Mouse (Mus musculus): ENCODE results near the gene Uchl1. TPM values are rescaled to one million over a fixed set of nuclear protein-coding genes. Genes with fewer than 3 reads are reported as not detected.

The Uchl1 gene
- total RNA-seq (2022) = 100 to 1,000 TPM in 2 of 4 experiments, 10 to 100 TPM in 2; 74.1 to 210 (median 151) TPM

DNA sequence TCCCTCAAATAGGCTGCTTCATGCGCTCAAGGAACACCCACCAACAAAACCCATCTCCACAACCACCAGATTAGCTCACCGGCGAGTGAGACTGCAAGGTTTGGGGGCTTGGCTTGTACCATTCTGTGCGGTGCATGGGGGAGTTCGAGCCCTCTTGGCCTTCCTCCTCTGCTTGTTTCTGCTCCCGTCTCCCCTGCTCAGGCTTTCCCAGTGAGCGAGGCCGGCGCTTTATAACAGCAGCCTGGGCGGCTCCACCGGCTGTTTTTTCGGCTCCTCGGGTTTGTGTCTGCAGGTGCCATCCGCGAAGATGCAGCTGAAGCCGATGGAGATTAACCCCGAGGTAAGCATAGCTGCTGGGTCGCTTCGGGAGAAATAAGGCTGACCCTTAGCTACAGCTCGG, at the start of gene Uchl1:
Uchl1 (plus strand) TSS at position 109 of the 400 bp plus-strand sequence.
- peak; percentile 52 for DNase-seq

DNA sequence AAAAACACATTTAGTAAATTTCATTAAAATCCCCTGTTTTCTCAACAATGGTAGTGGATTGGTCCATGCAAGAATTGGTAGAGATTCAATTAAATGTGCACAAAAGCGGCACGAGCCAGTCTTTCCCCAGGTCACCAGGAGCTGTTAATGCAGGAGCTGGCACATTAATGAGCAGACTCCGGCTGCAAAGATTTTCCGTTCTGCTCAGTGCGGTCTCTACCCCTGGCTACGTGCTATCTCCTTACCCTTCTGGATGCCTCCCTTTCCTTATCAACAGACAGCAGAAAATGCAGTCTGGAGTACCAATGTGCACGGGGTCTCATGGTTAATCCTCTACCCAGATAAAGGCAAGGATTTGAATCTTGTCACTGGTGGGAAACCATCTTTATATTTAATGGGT, 48.1 kb upstream of the Uchl1 start:
- no peak for DNase-seq

DNA sequence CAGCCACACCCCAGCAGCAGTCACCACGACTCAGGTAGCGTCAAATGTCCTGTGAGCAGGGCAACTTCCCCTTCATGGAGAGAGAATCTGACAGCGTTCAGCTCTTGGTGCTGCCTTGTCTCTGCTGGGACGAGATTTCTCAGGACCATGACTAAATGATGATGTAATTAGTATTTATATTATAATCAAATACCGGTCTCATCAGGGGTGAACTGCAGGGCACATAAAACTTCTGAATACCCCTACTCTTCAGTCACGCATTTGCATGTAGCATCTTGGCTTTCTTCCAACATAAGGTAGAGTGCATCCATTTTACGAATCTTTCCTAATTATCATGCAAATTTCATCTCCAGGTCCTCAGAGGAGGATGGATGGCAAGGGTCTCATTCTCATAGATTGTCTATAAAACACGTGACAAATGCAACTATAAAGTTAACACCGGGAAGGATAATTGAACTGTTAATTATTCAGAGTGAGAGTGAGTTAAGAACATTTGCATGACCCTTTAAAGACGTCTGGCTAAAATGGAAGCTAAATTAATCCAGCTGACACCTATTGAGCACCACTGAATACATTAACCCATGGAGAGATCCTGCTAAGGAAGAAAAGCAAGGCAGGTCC, 40.3 kb upstream of the Uchl1 start:
- no peak for DNase-seq

DNA sequence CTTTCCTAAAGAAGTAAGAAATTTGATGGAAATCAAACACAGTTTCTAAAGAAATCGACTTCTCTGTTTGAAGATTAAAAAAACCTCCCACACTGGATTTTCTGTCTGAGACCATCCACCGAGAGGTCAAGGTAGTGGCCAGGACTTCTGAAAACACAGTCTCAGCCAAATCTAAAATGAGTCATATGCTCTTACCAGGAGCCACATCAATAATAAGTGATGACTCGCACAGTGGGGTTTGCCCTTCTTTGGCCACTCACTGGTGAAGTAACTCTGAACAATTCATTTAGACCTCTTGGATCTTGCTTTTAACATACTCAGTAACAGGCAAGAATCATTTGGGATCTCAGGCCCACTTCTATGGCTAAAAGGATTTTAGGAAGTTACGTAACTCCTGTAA, 33.7 kb upstream of the Uchl1 start:
- peak; percentile 47 for DNase-seq

DNA sequence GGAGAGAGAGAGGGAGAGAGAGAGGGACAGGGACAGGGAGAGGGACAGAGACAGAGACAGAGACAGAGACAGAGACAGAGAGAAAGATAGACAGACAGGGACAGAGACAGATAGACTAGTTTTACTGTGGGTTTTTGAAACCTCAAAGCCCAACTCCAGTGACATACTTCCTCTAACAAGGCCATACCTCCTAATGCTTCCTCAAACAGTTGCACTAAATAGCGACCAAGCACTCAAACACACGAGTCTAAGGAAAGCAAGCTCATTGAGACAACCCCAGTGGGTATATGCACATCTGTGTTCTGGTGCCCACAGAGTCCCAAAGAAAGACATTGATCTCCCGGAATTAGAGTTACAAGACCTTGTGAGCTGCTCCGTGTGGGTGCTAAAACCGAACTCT, 32.6 kb upstream of the Uchl1 start:
- DNase-seq = no peak

DNA sequence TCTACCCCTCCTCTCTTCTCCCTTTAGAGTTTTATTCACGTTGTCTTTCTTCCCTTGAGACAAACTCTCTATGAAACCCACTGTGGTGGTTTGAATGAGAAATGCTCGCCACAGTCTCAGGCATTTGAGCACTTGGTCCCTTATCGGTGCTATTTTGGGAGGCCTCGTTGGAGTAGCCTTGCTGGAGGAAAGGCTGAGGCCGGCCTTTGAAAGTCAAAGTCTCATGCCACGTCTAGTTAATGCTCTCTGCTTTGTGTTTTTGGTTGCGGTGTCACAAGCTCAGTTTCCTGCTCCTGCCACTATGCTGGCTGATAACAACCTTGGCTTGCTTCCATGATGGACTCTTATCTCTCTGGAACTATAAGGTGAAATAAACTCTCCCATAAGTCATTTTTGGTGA, 28.4 kb upstream of the Uchl1 start:
- DNase-seq = no peak

DNA sequence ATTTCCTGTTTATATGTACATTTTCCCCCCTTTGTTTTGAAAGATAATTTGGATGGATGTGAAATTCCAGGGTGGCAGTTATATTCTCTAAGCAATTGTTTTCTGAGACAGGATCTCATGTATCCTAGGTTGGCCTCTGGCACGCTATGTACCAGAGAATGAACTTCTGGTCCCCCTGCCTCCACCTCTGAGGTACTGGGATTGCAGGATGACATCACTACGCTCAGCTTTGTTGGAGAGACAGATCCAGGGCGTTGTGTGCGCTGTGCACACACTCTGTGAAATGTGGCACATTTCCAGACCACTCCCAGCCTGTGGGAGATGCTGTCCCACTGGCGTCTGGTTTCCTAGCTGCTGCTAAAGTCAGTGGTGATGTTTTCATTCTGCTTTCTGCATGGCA, 21.7 kb upstream of the Uchl1 start:
- peak; percentile 37 for DNase-seq

DNA sequence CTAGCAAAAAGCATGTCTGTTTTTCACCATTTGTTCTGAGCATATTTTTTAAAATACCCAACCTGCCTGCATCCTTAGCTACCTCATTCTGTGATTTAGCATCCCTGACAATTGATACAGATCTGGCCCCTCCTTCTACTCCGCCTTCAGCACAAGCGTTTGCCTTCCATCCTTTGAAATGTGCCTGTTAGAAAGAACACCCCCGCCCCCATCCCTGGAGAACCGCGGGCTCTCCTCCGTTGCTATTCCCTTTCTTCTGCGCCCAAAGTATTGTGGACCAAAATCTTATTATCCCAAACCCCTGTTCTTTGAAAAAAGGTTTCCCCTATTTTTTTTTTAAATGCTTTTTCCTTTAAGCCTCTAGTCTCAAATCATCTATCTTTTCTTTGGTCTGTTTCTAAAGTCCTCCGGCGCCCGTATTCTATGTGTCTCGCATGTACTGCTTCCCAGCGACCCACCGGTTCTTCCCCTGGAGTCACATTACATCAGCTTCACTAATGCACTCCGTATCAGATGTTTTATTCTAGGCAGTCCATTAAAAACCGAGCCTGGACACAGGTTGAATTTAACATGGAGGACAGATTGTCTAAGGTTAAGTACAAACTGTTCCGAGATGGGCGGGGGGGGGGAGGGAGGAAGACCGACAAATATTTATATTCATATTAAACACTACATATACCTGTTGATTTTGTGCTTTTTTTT, 551 bp upstream of the Uchl1 start:
- DNase-seq = no peak

DNA sequence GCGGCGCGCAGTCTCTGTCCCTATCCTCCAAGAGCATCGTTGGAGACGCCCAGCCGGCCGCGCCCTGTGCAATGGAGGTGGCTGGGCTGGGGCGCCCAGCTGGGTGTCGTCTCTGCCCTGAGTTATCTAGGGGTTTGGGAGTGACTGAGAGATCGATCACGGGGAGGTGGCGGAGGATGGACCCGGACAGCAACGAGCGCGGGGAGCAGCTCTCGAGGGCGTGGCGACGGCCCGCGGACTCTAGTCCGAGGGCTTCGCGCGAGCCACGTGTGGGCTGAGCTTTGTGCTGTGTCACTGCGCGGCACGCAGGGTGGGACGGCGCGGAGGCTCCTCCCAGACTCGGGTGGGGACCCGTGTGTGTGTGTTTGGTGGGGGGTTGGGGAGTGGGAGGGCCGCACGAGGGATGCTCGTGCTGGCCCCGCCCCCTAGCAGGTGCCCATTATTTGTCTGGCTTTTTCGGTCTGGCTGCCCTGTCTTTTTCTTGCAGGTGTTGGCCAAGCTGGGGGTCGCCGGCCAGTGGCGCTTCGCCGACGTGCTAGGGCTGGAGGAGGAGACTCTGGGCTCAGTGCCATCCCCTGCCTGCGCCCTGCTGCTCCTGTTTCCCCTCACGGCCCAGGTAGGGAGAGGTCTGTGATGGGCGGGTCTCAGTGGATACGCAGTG, 696 bp downstream of the Uchl1 start:
- peak; percentile 26 for DNase-seq

DNA sequence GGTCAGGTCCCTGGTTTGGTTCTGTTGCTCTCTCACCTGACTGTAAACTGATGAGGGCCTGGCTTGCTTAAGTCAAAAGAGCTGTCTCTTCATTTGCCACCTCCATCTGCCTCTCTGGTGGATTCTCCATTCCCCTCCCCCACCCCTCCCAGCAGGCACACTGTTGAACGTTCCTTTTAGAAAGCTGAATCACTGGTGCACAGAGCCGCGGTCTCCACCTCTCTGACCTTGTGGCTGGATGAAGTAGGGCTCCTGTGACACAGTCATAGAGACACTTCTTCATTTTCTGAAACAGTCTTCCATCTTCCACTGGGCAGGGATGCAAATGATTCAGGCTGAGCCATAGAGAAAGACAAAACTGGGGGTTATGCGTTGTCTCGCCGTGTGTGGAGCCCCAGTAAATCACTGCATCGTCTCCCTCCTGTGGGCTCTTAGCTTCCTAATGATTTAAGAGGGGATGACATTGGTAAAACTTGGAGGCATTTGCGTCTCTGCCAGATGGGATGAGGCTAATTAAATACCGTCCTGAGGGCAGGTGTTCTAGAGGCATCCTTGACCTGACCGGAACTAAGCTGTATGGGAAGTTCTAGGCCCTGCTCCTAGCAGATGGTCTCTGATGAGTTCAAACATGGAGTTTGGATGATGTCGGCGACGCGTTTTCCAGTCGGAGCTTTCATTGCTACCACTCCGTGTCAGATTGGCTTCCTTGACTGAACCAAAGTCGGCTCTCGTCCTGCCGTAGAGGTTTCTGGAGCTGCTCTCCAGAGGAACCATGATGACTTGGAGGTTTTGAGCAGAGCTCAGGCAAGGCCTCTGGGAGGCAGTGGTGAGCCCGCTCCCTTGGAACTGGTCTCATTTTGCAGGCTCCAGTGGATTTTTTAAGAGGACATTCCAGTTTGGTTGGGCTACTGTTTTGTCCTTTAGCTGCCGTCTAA, 1.8 kb downstream of the Uchl1 start:
- DNase-seq = peak; percentile 32

DNA sequence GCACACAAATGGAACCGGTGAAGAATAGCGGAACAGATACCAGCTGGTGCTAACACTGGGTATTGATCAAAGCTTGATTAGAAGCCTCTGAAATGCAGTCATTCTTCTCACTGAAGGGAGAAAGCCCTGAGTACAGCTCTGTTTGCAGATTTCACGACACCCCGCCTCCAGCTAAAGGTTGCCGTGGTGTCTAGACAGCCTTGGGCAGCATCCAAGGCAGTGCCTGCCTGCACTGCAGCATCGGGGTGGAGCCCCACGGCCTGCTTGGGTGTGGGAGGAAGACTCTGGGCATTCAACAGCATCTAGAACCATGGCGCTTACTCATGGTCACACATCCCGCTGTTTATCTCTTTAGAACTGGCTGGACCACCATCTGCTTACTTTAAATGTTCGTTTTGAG, 3.3 kb downstream of the Uchl1 start:
- DNase-seq = peak; percentile 38

DNA sequence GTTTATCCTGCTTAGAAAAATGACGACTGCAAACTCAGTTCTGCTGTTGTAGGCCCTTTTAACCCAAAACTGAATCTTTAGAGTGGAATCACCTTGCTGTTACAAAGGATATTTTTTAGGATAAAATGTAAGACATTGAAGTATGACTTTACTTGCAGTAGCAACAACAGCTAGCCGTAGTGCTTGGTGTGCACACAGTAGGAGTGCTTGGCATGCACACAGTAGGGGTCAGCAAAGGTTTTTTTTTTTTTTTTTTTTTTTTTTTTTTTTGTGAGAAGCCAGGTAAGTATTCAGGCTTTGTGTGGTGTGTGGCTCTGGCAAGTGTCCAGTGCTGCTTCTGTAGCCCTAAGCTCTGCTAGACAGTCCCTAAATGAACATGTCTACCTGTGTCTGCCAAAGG, 10.0 kb downstream of the Uchl1 start:
- DNase-seq = no peak

DNA sequence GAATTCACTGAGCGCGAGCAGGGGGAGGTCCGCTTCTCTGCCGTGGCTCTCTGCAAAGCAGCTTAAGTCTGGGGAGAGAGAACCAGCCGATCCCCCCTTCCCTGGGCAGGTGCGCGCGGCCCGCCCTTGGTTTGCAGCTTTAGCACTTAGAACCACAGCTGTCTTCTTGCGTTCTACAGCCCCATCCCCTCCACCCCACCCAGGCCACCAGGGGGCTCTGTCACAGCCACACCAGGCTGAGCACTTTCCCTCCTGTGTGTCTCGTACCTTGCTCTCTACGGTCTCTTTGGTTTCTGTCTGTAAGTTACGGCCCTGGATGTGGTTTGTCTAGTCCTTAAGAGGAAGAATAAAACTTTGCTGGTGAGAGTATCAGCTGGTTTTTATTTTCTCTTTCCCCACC, 11.0 kb downstream of the Uchl1 start:
- DNase-seq = no peak

DNA sequence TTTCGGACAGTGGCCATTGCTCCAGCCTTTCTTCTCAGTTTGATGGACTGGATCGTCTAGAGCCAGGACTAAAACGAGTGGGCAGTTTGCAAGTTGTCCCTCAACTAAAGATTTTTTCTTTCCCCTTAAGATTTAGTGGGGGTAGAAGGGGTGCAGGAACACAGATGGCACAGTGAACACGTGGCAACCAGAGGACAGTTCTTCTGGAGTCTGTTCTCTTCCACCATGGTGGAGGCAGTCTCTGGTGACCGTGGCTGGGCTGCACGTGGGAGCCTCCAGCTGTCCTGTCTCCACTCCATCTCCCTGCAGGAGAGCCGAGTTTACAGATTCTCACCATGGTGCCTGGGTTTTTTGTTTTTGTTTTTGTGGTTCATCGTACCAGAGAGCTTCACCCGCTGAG, 11.8 kb downstream of the Uchl1 start:
- DNase-seq = no peak

DNA sequence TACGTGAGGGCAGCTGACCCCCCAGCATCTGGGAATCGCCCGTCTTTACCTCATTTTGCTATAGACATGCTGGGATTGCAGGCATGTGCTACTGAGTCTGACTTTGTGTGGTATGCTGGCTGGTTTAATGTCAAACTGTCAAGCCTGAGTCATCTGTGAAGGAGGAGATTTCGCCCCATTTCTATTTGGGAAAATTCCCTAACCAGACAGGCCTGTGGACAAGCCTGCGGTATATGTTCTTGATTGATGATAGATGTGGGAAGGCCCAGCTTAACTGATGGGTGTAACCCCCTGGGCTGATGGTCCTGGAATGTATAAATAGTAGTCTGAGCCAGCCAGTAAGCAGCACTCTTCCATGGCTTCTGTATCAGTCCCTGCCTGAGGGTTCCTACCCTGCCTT, 12.4 kb downstream of the Uchl1 start:
- no peak for DNase-seq

DNA sequence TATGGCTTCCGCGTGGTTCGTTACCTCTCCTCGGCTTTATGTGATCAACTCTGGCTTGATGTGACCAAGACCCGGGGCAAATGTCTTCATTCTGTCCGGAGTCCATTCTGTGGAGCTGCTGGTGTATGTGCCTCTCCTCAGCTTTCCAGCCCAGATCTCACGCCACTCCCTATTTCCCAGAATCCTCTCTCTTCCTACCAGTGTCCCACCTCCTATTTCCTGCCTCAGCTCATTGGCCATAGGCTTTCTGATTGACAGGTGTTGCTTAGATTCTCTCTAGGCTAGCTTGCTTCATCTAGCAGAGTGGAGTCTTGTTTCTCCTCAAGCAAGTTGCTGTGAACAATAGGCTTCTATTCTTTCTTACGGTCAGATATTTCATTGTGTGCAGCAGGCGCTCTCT, 13.9 kb downstream of the Uchl1 start:
- DNase-seq = no peak

DNA sequence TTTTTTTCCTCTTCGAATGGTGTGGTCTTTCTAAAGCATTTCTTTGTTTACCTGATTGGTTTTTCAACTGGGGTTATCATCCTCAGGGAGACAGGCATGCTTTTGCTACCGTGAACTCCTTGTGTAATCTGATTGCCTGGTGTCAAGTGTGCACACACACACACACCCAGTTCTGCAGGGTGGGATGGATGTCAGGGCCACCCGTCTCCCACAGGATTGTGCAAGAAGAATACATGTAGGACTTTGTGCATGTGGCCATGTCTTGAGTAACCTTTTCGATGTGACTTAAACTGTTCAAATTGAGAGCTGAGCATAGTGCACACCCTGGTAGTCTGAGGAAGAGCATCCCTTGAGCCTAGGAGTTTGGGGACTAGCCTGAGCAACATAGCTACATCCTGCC, 17.3 kb downstream of the Uchl1 start:
- no peak for DNase-seq

DNA sequence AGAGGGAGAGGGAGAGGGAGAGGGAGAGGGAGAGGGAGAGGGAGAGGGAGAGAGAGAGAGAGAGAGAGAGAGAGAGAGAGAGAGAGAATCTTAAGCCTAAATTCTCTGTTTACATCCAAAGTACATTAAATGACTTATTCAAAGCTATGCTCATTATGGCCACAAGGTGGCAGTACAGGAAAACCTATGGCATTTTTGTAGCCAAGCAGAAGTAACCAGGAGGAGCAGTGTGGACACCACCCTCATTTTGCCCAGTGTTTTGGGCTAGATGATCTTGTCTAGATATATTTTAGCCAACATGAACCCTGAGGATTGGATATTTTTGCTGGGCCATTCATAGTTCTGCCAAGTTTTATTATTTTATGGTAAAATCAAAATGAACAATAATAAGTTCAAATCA, 21.2 kb downstream of the Uchl1 start:
- no peak for DNase-seq

DNA sequence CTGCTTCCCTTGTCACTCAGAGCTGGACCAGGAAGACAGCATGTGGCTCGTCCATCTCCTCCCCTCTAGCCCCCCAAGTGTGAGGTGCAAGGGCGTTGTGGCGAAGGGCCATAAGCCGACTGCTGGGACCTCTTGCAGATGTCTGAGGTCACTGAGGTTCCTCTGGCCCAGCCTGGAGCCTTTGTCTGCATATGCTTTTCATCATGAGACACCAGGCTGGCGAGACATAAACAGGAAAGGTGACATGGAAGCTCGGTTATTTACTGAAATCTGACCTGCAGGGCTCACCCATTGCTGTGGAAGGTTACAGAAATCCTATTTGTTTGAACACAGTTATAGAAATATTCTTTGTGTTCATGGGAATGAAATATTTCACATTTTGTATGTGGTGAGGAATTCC, 24.0 kb downstream of the Uchl1 start:
- no peak for DNase-seq

DNA sequence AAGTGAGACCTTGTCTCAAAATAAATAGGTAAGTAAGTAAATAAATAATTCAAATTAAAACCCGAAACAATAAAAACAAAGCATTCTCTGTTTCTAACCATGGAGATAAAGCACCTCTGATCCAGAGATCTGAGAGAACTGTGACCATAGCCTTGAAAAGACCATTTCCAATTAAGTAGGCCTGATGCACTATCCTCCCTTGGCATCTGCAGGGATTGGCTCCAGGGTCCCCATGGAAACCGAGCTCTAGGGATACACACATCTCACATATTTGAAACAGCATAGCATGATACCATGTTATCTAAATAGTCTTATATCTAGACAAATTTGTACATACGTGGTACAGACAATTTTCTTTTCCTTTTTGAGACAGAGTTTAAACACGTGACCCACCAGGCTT, 26.1 kb downstream of the Uchl1 start:
- DNase-seq = no peak

DNA sequence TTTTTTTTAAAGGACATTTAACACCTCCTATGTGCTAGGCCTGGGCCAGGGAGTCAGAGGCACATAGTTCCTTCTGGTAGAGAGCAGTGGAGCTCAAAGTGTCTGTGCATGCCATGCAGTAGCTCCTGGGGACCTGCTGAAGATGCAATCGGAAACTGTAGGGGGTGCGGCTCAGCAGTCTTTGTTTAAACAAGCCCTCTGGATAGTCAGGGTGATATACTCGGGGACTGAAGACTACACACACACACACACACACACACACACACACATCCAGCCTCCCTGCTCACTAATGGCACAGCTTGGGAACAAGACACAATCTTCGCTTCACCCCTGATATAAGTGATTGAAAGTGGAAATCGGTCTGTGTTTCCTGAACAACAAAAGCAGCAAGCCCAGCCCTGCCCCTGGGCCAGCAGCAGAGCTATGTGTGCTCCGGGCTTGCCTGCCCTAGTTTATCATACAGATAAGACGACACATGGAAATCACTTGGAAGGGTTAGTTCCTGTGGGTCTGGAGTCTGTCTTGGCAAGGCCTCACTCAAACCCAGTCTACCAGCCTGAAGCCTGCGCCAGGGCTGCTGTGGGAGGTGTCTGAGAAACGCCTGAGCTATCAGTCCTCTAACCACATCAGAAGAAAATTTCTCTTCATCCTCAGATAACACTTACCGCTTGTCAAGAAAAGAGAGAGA, 27.6 kb downstream of the Uchl1 start:
- no peak for DNase-seq

DNA sequence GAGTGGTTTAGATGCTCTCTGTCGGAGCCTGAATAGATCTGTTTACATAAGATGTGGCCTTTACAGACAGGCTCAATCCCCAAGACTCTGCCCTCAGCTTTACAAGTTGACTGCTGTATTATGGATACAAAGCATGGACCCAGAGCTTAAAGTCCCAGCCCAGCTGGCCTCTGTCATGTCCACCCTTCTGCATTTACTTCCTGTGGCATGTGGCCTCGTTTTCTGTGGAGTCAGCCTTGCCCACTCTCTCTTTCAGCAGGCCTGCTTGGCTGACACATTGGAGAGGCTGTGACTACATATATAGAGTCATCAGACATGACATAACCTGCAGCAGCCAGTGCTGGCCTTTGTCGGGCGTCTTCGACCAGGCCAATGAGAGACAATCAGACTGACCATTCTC, 32.0 kb downstream of the Uchl1 start:
- DNase-seq = no peak

Data from adrenal gland, adult 8-10 months (tissue).